Mouse (Mus musculus): ENCODE data around the gene Hist2h3b. TPM values are rescaled to one million over a fixed set of nuclear protein-coding genes. Genes with fewer than 3 reads are reported as not detected.
A peak's percentile ranks its signal among the peaks of the same experiment; 100 is the strongest.

Hist2h3b gene
- polyA plus RNA-seq, 1 experiment from 2014 or later = 13.3 TPM

DNA sequence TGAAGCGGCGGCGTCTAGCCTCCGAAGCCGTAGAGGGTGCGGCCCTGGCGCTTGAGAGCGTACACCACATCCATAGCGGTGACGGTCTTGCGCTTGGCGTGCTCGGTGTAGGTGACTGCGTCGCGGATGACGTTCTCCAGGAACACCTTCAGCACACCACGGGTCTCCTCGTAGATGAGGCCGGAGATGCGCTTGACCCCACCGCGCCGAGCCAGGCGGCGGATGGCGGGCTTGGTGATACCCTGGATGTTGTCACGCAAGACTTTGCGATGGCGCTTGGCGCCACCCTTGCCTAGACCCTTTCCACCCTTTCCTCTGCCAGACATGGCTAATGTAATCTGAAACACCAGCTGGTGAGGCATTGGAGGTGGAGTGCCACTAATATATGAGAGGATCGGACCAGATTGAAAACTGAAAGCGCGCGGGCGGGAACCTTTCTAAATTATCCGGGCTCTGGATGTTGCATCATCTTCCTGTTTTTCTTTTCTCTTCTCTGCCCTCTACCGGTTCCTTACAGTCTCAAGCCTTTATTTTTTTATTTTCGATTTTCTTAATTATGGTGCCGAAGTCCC is 5.4 kb upstream of the Hist2h3b start, which contains the start of gene Hist2h4:
Gene Hist2h4 (minus strand): TSS at position 333 of the 572 bp plus-strand sequence.
- no peaks in the 10 kb centered on the region for H3K4me1 ChIP-seq (replicated peaks; ENCODE audit: control insufficient read depth, insufficient read depth, low read length)
- no peaks in the 10 kb centered on the region for H3K27me3 ChIP-seq (replicated peaks; ENCODE audit: control insufficient read depth, insufficient read depth, low read length)
- H3K36me3 ChIP-seq (ENCODE audit: control insufficient read depth, insufficient read depth) = no peaks in the 10 kb centered on the region
- peak; percentile 69 for TF ChIP-seq CTCF (IDR thresholded peaks at IDR 0.05; ENCODE audit: low read depth)
- peak within 1 kb of the TSS; percentile 85 for H3K4me2 ChIP-seq (replicated peaks; ENCODE audit: low read depth)
- no peaks in the 10 kb centered on the region for H3K9me3 ChIP-seq (ENCODE audit: control insufficient read depth)
- peak within 1 kb of the TSS; percentile 62 for H3K4me3 ChIP-seq (ENCODE audit: low read depth, low read length)
- peak within 1 kb of the TSS; percentile 72 for H3K9ac ChIP-seq (ENCODE audit: low read depth, low read length)
- under 1% methylated on average over 40 of the region's 40 CpGs for WGBS
- peak within 1 kb of the TSS; percentile 94 for H3K27ac ChIP-seq (ENCODE audit: low read depth, low read length)
- ATAC-seq = peak; percentile 83

DNA sequence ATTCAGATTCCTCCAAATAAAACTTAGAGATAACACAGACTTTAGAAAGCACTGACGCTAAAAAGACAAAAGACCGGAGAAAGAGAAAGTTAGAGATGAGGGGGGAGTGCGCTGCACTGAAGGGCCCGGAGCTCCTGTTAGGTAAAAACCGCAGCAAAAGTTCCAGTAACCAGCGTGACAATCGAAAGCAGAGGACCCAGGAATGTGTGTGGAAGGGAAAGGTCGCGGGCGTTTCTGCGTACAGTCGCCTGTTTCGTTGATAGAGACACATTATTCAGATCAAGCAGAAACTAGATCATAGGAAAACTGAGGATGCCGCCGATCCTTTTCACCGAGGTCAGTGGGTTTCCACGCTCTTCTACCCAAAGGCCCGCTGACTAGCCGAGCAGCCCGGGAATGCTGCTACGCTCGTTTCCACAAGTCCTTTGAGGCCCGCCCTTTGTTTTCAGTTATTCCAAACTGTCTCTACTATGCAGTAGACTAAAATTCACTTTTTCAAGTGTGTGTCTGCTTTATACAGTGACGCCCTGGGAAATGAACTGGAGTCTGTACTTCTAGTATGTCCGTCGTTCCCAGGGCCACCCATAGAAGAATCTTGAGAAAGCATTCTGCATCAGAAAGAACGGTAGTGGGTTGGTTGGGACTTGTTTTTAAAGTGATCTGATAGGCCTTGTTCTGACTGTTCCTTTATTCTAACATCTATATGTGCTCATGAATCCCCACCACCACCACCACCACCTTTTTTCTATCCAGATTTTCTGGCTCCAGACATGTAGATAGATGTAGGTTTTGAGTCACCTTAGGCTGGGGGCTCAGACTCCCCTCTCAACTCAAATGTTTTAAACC is 4.7 kb upstream of the Hist2h3b start:
- H3K36me3 ChIP-seq (ENCODE audit: control insufficient read depth, insufficient read depth) = no peaks in the 10 kb centered on the region
- H3K27ac ChIP-seq (ENCODE audit: low read depth, low read length) = peak overlapping the region; percentile 94
- peak overlapping the region; percentile 72 for H3K9ac ChIP-seq (ENCODE audit: low read depth, low read length)
- no peaks in the 10 kb centered on the region for H3K9me3 ChIP-seq (ENCODE audit: control insufficient read depth)
- TF ChIP-seq CTCF (IDR thresholded peaks at IDR 0.05; ENCODE audit: low read depth) = no peak
- H3K4me2 ChIP-seq (replicated peaks; ENCODE audit: low read depth) = peak overlapping the region; percentile 85
- no peaks in the 10 kb centered on the region for H3K4me1 ChIP-seq (replicated peaks; ENCODE audit: control insufficient read depth, insufficient read depth, low read length)
- peak overlapping the region; percentile 62 for H3K4me3 ChIP-seq (ENCODE audit: low read depth, low read length)
- 4% methylated on average over 27 of the region's 27 CpGs for WGBS
- no peaks in the 10 kb centered on the region for H3K27me3 ChIP-seq (replicated peaks; ENCODE audit: control insufficient read depth, insufficient read depth, low read length)
- ATAC-seq = peak; percentile 45

DNA sequence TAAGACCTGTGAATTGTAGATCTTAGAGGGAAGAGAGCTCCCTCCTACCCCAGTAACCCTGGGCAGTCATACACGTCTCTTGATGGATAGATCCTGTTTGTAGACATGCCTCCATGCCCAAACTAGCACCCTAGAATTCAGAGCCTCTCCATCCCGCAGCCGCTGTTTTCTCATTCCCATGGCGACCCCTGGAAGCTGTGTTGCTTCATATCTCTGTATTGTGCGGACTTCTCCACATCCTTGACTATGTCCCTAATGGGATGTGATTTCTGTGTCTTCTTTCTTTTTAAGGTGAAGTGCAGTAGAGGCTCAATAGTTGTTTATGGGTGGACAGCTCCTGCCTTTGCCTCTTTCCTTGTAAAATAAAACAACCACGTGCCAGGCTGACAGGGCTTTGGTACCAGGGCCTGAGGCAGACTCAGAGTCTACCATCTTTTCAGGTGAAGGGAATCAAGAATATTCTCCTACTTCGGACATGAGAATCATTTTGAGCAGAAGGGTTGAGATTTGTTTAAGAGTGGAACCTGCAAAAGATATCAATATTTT is 4.0 kb upstream of the Hist2h3b start:
- H3K27me3 ChIP-seq (replicated peaks; ENCODE audit: control insufficient read depth, insufficient read depth, low read length) = no peaks in the 10 kb centered on the region
- H3K4me1 ChIP-seq (replicated peaks; ENCODE audit: control insufficient read depth, insufficient read depth, low read length) = no peaks in the 10 kb centered on the region
- H3K4me2 ChIP-seq (replicated peaks; ENCODE audit: low read depth) = peak overlapping the region; percentile 85
- no peak for TF ChIP-seq CTCF (IDR thresholded peaks at IDR 0.05; ENCODE audit: low read depth)
- peak overlapping the region; percentile 94; the same call in 1 of the 2 replicates for H3K27ac ChIP-seq (ENCODE audit: low read depth, low read length)
- H3K4me3 ChIP-seq (ENCODE audit: low read depth, low read length) = no peak overlapping the region
- ATAC-seq = no peak
- no peaks in the 10 kb centered on the region for H3K36me3 ChIP-seq (ENCODE audit: control insufficient read depth, insufficient read depth)
- WGBS = 70% methylated on average over 7 of the region's 7 CpGs
- no peaks in the 10 kb centered on the region for H3K9me3 ChIP-seq (ENCODE audit: control insufficient read depth)
- H3K9ac ChIP-seq (ENCODE audit: low read depth, low read length) = 0 out of 2 replicates have a peak overlapping the region, but pooled peaks have one; percentile 72

DNA sequence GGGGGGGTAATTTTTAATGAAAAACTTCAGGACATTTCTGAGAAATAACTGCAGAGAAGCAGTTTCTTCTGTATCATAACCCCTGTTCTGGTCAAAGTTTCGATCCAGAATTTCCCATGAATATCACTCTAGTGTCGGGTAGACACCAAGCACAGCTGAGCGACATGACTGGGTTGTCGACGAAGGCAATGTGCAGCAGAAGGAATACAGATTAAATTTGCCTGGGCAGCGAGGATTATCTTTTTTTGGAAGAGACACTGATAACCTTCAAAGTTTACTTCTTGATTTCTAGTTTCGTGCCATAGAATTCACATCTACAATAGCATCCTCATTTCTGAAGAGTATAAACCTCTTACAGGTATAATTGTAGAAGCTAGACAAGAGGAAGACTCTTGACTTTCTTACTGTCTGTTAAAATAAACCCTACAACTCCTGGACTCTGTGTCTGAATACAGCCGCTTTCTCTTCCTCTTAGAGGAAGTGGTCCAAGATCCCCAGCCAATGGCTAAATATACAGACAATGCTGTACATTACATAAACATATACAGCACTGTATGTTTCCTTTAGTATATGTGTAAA is 2.2 kb upstream of the Hist2h3b start:
- WGBS = 87% methylated on average over 8 of the region's 8 CpGs
- no peaks in the 10 kb centered on the region for H3K36me3 ChIP-seq (ENCODE audit: control insufficient read depth, insufficient read depth)
- no peak overlapping the region for H3K9ac ChIP-seq (ENCODE audit: low read depth, low read length)
- H3K4me1 ChIP-seq (replicated peaks; ENCODE audit: control insufficient read depth, insufficient read depth, low read length) = no peaks in the 10 kb centered on the region; the same call in 1 of the 2 replicates
- no peaks in the 10 kb centered on the region for H3K27me3 ChIP-seq (replicated peaks; ENCODE audit: control insufficient read depth, insufficient read depth, low read length)
- H3K27ac ChIP-seq (ENCODE audit: low read depth, low read length) = no peak overlapping the region
- H3K4me3 ChIP-seq (ENCODE audit: low read depth, low read length) = no peak overlapping the region
- TF ChIP-seq CTCF (IDR thresholded peaks at IDR 0.05; ENCODE audit: low read depth) = no peak
- ATAC-seq = no peak
- no peak overlapping the region for H3K4me2 ChIP-seq (replicated peaks; ENCODE audit: low read depth)
- H3K9me3 ChIP-seq (ENCODE audit: control insufficient read depth) = no peaks in the 10 kb centered on the region

DNA sequence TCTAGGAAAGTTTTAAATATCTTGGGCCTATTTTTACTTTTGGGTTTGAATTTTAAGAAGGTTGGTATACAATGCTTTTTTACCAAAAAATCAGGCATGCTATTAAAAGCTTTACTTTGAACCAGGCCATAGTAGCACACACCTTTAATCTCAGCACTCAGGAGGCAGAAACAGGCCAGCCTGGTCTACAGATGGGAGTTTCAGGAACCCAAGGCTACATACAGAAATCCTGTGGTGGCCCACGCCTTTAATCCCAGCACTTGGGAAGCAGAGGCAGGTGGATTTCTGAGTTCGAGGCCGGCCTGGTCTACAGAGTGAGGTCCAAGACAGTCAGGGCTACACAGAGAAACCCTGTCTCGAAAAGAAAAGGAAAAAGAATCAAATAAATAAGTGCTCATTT is 913 bp upstream of the Hist2h3b start:
- ATAC-seq = no peak
- no peaks in the 10 kb centered on the region for H3K27me3 ChIP-seq (replicated peaks; ENCODE audit: control insufficient read depth, insufficient read depth, low read length)
- no peak overlapping the region for H3K4me3 ChIP-seq (ENCODE audit: low read depth, low read length)
- 80% methylated on average over 4 of the region's 4 CpGs for WGBS
- no peak for TF ChIP-seq CTCF (IDR thresholded peaks at IDR 0.05; ENCODE audit: low read depth)
- H3K36me3 ChIP-seq (ENCODE audit: control insufficient read depth, insufficient read depth) = no peaks in the 10 kb centered on the region
- no peak overlapping the region for H3K27ac ChIP-seq (ENCODE audit: low read depth, low read length)
- H3K4me1 ChIP-seq (replicated peaks; ENCODE audit: control insufficient read depth, insufficient read depth, low read length) = no peaks in the 10 kb centered on the region; the same call in 1 of the 2 replicates
- H3K4me2 ChIP-seq (replicated peaks; ENCODE audit: low read depth) = peak overlapping the region; percentile 63
- H3K9me3 ChIP-seq (ENCODE audit: control insufficient read depth) = no peaks in the 10 kb centered on the region
- no peak overlapping the region for H3K9ac ChIP-seq (ENCODE audit: low read depth, low read length)

Data from intestine, postnatal 0 days (tissue).